Mouse (Mus musculus): ENCODE measurements around the gene Nek5. TPM values are rescaled to one million over a fixed set of nuclear protein-coding genes. Genes with fewer than 3 reads are reported as not detected.
"Not testable (repeated sequence)": the region's sequence is repeated elsewhere in the genome, so short reads cannot be mapped to it uniquely, and the experiment has no call there.

Nek5 gene
- 1 to 10 TPM; 1.3 to 2.2 TPM for total RNA-seq (2021)
- long read RNA-seq, experiment 1, partial matches to known transcripts = 1 of 4 reads
- long read RNA-seq, experiment 1, other reads (novel, unspliced or antisense) = 1 of 4 reads
- long read RNA-seq, experiment 2 = 0 reads

DNA sequence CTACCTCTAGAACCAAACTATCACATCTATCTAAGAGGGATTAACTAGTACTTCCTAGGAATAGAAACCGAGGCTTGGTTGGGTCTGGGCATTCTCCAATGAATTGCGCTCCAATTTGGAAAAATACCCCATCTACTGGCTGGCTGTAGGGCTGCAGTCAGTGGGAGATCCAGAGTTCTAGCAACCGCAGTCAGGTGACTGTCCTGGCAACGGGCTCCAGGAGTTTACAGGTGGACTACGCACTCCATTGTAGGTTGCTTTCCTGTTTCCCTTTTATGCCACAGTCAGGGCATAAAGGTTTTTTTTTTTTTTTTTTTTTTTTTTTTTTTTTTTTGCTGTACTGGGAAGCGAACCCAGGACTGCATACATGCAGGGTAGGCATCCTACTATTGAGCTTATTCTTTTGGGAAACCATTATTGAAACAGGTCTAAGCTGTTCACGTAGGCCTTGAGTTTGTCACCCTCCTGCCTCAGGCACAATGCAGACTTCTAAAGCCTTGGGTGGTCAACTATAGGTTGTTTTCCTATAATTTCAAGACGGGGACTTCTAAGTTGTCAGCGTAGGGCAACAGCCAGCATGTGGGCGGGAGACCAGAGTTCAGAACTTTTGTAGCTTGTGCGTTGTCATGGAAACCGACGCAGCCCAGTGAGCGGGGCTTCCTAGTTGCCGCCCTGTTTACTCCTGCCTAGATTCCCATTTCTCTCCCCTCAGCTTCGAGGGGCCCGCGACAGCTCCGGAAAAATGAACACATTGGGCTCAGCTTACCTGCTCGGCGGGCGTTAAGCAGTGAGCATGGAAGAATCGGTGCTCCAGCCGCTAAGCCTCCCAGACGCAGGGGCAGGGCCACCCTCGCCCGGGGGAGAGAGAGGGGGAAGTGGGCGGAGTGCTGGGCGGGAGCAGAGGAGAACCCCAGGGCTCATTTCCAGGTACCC lies at the start of gene Nek5:
Gene Nek5, minus strand, starts transcription at position 834 of the 933 bp plus-strand sequence.
- DNase-seq = peak; percentile 65

DNA sequence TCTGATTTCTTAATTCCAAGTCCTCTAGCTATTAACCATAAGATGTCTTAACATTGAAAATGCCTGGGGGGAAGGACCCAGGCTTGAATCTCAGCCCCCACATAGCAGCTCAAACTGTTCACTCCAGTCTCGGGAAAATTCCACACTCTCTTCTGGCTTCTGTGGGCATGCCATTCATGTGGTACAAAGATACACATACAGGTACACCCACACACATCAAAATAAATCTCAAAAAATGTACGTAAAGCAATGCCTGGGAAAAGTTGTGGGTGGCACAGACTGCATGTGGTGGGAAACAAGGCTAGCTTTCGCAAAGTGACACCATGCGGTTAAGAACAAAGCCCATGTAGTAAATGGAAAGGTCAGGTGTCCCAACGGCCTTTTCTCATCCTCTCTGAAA lies 44.3 kb upstream of the Nek5 start:
- DNase-seq = no peak

DNA sequence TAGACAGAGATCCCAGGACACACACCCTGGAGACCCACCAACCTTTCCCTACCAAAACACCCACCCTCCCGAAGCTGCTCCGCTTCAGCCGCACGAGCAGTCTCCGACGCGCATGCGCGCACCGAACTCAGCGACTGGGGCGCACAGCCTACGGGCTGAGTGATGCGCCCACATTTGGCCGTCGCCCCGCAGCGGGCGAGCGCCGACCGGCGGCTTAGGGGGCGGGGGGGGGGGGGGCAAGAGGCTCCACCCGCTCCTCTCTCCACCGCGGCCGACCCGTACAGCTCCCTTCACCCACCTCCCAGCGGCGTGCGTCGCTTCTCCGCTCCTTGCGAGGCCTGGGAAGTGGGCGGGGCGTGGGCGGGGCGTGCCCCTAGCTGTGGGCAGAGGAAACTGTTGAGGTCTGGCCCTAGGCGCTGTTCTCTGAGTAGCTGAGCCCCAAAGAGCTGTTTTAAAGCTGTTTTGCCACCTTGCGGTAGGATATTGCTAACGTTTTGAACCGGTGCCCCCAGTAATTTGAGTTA lies 41.3 kb upstream of the Nek5 start, which contains the start of gene Nek3:
Gene Nek3, minus strand, starts transcription at position 356 of the 524 bp plus-strand sequence.
- DNase-seq = peak; percentile 89

DNA sequence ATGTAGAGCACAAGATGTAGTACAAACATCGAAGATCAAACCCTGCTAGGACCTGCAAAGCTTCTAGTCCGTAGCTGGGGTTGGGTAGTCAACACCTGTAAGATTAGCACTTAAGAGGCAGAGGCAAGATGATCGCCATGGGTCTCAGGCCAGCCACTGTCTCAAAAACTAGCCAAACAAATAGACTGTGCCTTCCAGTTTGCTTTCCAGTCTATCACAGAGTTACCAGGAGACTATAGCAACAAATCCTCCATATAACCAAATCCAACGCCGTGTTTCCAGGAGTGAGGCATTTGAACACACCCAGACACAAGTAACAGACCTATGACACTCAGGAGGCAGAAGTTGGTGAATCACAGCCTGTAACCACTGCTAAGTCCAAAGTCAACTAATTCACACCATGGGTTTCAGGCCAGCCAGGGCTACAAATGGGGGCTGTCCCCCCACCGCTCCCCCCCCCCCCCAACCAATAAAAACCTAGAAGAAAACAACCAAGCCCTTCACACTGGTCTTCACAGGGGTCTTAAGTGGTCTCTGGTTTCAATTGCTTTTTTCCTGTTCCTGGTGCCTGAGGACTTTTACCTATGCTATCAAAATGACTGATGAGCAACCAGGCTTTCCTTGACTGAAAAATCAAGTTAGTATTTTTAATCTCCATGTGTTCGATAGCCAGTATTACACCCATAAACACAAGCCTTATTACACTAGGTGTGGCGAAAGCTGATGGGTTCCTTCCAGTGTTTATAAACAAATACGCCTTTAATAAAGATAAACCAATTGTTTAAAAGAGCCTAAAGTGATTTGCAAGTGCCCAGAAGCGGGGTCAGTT lies 40.6 kb upstream of the Nek5 start:
- DNase-seq = no peak

DNA sequence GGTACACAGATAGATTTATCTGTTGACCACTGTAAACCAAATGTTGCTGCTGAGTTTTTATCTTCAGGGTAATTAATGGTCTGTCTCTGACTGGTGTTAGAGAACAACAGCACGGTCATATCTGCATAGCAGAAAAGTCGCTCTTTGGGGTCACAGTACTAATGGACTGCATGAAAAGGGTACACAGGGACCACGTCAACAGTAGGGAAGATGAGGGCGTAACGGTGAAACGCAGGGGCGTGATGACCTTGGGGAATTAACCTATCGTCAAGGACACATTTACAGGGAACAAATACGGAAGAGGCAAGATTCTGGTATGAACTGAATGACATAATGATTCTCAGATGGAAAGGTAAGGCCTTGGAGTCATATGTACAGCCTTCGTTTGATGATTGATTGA lies 39.6 kb upstream of the Nek5 start:
- no peak for DNase-seq

DNA sequence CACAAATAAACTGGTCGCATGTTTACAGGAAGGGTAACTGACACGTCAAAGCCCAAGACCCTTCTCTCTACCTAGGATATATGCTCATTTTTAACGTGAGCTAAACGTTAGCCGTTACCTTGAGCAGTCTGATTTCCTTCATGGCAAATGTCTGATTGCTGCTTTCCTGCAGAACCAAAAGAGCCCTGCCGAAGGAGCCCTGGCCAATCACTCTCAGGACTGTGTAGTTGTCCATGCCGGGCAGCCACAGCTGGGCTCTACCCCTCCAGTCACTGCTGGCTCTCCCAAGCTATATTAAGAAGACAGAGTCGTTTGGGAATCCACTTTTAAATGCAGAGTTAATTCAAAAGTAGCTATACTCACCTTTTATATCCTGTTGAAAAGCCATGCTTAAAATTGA lies 37.4 kb upstream of the Nek5 start:
- DNase-seq = no peak

DNA sequence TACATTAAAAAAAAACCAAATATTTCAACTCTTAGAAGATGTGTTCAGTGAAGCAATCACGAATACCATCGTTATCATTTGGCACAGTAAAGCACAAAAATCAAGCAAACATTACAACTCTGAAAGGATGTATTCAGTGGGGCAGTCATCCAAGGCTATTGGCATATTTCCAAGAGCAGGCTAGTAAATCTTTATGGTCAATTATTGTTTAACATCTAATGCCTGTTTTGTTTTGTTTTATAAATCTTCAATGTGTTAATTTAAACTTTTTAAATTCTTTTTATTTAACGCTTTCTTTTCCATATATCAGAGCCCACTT lies 25.5 kb upstream of the Nek5 start:
- peak; percentile 60 for DNase-seq

DNA sequence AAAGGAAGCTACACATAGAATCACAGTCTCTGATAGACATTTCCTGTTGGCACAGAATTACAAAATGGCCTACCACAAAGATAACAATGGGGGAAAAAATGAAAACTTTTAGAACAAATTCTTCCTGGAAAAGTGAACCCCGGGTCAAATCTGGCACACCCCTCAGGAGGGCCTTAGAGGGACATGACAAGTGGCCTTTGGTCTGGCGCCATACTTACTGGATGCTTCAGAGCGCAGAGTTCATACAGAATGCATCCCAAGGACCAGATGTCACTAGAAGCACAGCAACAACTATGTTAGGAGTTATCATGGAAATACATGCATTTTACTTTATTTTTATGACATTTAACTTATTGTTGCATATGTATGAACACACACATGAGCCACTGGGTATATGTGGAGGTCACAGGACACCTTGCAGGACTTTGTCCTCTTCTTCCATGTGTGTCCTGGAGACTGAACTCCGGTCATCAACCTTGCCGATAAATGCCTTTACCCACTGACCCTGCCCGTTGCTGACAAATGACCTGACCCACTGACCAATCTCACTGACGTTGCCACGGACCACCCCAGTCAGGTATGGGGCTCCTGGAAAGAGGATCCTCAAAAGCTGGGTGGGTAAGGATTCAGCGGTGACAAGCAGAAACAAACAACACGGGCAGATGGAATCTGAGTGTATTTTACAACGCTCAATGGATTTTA lies 24.9 kb upstream of the Nek5 start:
- DNase-seq = no peak

DNA sequence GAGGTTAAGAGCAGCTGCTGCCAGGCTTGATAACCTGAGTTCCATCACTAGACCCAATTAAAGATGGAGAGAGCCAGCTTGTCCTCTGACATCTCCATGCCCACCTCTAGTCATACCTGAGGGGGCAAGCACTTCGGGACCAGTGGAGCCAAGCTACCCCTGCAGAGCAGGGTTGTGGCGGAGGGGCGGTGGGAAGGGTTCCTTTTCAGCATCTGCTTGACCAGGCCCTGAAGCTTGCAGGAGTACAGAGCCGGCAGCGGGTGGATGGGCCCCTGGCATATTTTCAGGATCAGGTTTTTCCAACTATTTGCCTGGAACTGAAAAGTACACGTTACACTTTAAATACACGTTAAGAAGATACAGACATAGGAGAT lies 23.5 kb upstream of the Nek5 start:
- no peak for DNase-seq

DNA sequence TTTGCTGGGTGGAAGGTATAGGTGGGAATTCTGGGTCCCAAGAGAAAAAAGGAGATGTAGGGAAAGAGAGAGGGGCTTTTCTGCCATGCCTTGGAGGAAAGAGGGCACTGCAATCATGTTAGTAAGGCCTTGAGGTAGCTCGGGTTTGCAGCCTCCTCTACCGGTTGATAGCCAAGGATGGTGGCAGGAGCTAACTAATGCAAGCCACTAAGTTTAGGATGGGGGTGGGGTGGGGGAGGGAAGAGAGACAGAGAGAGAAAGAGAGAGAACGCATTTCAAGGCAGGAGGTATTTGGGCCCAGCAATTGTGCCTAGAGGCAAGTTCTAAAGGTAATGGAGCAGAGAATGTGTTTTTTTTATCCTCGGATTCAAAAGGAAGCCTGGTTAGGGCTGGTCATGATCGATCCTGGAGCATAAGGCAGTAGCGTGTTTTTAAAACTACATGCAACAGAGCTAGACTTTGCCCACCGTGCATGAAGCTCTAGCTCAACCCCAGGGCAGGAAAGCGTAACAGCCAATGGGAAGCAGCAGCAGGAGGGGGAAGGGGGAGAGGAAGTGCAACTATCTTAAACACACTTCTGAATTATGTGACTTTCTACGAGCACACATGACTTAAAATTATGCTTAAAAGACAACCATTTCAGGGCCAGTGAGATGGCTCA lies 23.0 kb upstream of the Nek5 start:
- DNase-seq = no peak

DNA sequence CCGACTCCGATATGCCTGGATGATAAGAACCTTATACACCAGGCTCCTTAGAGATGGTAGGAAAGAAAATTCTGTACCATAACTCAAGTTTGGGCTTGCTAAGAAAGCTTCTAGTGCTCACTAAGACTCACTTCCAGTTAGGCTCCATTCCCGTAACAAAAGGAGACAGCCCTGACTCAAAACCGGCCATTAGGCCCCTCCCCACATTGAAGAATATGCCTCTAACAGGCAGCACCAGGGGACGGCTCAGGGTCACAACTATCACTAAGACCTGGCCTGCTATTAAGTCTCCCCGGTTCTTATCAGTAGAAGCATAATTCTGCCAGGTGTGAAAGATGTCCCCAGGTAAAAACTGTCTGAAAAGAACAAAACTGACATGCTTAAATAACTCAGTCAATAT lies 21.0 kb upstream of the Nek5 start:
- DNase-seq = no peak

DNA sequence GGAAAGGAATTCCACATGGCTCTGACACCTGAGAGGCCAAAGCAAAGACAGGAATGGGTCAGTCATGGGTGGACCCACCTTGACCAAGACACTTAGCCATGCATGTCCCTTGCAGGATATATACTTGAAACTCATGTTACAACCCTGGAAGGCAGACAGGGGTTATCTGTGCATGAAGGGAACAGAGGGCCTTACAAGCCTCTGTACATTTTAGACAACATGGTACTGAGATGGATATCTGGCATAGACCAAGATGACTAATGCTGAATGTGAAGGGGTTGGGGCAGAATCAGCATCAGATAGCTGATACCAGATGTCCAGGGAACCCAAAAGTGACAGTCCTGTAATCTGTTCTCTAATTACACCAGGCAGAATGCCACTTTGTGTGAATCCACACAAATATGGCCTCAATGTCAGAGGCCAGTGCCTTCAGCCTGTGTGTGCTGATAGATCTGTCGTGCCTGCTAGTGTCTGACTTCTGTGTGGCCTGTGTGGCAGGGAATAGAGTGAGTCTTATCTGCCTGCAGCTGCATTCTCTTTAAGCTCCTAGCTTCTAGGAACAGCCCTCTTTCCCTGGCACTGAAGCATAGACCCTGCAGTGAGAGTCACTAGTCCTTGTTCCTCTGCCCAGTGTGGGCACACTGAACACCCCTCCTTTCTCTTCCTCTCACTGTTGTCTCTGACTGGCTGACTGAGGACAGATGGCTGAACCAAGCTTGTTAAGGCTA lies 19.1 kb upstream of the Nek5 start:
- DNase-seq = no peak

DNA sequence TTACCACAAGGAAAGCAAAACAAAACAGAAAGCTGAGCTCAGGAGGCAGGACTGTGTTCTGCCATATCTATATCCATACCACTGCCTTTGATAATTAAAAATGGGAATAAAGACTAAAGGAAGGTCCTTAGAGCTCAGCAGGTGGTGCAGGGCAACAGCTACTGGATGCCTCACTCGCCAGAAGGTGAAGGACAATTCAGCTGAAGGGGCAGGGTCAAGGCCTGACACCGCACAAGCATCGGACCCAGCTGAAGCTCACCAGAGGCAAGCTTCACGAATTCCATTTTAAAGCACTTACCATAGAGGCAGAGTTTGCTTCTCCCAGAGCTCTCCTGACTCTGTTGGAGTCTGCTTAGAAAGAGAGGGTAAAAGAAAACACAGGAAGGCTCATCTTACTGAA lies 17.7 kb upstream of the Nek5 start:
- DNase-seq = no peak

DNA sequence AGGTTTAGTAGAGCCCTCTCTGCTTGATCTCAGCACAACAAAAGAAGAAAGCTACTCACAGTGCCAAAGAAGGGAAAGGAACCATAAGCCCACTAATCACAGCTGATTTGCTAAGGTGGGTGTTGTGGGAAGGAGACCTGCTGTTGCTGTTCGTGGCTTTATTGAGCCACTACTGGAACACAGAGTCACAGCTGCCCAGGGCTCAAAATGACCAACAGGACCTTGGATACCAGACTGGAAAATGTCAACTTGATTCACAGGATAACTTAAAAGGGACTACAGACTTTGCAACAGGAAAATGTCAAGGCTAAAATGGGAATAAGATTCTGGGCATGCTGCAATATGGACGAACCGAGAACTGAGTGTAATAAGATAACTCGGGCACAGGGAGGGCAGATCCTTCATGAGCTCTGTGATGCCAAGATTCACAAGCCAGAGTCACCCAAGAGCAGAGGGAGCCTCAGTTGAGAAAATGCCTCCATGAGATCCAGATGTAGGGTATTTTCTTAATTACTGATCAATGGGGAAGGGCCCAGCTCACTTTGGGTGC lies 17.1 kb upstream of the Nek5 start:
- DNase-seq = peak; percentile 42

DNA sequence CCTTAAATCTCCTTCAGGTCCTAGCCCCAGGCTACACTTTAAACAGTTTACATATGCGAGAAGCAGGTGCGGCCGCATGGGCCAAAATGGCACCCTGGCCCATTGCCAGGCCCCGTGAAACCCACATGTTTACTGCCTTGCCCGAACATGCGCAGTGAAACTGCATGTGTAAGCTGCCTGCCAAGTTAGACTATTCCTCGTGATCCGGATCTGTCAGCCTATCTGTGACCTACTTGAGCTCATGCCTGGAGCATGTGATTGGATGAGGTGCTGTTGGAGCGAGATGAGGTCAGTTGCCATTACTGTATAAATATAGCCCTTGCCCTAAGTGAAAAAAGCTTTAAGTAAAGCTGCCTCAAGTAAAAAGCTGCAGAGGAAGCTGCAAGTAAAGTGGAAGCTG lies 11.6 kb upstream of the Nek5 start:
- DNase-seq = not testable (repeated sequence)

DNA sequence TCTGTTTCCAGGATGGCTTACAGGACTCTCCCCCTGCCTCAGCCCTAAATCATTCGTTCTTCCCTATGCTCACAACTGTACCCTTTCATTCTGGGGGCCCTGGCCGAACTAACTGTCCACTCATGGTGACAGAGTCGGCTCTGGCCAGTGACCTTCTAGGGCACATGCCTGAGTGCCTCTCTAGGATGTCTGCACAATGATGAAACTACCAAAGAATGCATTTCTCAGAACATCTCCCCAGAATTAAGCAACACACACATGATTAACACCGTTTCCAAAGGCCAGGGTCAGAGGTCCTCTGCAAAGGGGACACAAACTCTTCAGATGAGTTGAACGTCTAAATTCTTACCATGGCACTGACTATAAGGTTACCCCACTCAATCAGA lies 9.9 kb upstream of the Nek5 start:
- DNase-seq = no peak

DNA sequence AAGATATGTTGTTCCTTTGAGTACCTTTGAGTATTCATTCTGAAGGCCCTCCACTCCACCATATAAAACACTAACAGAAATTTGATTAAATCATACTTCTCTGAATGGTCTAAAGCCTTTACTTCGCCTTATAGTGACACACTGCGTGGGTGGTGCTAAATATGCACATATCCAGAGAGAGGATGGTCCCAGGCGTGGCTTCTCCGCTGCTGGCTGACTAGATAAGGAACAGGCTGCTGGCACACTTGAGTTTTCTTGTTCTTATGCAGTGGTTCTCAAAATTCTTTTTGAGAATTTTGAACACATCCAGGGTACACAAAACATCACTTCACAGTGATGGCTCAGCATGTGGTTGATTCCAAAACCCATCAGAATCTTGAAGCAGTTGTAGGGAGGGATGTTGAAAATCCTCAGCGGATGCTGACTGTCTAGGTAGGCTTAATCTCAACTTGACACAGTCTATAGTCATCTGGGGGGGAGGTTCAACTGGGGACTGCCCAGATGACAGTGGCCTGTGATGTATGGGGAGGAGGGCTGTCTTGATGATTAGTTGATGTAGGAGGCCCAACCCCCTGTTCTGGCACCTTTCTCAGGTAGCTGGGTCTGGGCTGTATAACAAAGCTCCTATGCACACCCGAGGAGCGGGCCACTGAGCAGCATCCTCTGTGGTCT lies 9.4 kb upstream of the Nek5 start:
- no peak for DNase-seq

DNA sequence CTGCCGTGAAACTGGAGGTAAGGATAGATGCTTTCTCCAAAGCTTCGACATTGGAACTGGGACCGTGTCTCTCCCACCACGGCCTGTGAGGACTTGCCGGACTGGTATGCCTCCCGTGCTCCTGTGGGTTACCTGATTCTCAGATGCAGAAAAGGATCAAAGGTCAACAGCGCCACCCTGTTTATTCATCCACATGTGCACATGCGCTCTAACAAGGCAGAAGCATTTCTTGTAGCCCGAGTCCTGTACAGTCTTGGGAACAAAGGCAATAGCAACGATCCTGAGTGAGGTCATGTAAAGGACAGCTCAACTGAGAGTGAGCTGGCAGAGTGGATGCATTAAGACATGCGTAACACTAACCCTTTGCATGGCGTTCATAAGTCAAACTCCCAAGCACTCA lies 7.2 kb upstream of the Nek5 start:
- no peak for DNase-seq

DNA sequence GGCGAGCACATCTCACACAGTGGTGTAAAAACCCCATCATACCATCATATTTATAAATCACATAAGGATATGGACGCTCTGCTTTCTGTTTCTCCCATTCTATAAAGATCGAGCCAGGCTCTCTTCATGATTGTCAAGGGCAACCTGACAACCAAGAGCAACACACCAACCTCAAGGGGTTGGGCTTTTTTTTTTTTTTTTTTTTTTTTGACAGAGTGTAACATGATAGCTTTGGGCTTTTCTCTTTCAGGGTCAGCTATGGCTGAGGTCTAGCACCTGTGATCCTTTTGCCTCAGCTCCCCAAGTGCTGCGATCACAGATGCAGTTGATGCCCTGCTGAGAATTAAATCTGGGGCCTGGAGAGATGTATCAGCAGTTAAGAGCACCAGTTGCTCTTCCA lies 17.8 kb downstream of the Nek5 start:
- DNase-seq = no peak

DNA sequence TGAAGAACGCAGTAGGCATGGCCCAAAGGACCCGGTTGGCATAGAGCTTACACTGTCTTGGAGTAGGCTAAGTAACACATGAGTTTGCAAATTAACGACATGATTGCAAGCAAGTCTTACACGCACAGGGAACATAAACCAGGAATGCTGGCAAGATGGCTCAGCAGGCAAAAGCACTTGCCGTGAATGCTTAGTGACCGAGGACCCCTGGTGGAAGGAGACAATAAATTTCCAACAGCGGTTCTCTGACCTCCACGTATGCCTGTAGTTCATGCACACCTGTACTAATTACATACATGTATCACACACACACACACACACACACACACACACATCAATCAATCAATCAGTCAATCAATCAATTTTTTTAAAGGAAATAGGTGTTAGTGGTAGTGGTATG lies 33.3 kb downstream of the Nek5 start:
- peak; percentile 21 for DNase-seq
